Mouse (Mus musculus) bone marrow macrophage, adult 2 months (primary cell): ENCODE measurements around the gene Phkg2.

ENCODE experiments used
- CTCF ChIP-seq: IDR thresholded peaks from 2 replicates; pipeline ENCODE4 v1.5.1; 2012; ENCODE audit warnings: low read depth, mild to moderate bottlenecking, low read length, moderate library complexity
- POLR2A ChIP-seq: IDR thresholded peaks from 2 replicates; pipeline ENCODE4 v1.6.1; 2012; ENCODE audit warnings: mild to moderate bottlenecking, low read depth, low read length, borderline replicate concordance

- TF ChIP-seq CTCF (no peak), POLR2A (no peak)
Observed at GRCm38 (mm10) chr7:127604256-127604655, 31.1 kb downstream of the Phkg2 start.
